Mouse (Mus musculus): ENCODE measurements around the gene Wipi2. TPM values are rescaled to one million over a fixed set of nuclear protein-coding genes. Genes with fewer than 3 reads are reported as not detected.

Wipi2 gene
- polyA plus RNA-seq, 1 experiment from 2014 or later: 52.7 TPM

DNA sequence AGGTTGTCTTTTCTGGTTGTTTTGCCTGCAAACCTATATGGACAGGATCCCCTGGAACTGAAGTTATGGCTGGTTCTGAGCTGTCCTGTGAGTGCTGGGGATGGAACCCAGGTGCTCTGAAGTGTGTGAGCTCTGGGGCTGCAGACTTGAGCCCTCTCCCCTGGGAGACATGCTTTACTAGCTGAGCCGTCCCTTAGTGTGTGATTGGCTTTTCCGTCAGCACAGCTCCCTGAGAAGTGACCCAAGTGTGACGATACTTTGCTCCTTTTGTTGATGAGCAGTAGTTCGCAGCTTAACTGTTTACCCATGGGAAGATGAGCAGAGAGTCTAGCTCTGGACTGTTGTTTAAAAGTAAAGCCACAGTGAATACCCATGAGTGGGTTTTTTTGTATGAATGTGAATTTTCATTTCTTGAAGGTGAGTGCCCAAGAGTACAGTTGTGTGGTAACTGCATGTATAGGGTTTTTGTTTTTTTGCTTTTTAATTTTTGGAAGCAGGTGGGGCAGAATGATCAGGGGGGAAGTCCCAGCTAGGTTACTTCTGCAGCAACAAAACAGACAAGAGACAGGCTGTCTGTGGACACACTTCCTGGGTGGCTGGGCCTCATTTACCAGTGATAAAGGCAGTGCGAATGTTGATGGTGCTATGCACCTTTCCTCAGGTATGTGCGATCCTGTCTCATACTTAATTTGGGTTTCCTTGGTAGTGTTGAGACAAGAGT, 14.0 kb downstream of the Wipi2 start:
- 0 out of 2 replicates have a peak, but pooled peaks cover 14% of the 10 kb centered on the region for H3K36me3 ChIP-seq (ENCODE audit: control insufficient read depth, insufficient read depth, low read length)
- no peaks in the 10 kb centered on the region for H3K9me3 ChIP-seq (ENCODE audit: control insufficient read depth, low read length)
- no peaks in the 10 kb centered on the region for H3K27me3 ChIP-seq (replicated peaks; ENCODE audit: control insufficient read depth, insufficient read depth, low read length)
- no peak overlapping the region for H3K4me2 ChIP-seq
- DNase-seq (ENCODE audit: low spot score): no peak
- ATAC-seq (replicated peaks; ENCODE audit: low FRiP score): no peak
- no peak overlapping the region for H3K9ac ChIP-seq (ENCODE audit: low read depth, low read length)
- H3K4me1 ChIP-seq (replicated peaks; ENCODE audit: control insufficient read depth, insufficient read depth, low read length): no peaks in the 10 kb centered on the region; the same call in none of the 2 replicates
- WGBS: 88% methylated on average over 6 of the region's 6 CpGs
- H3K4me3 ChIP-seq (ENCODE audit: low read depth, low read length): no peak overlapping the region
- no peak overlapping the region for H3K27ac ChIP-seq (ENCODE audit: low read depth, low read length)

DNA sequence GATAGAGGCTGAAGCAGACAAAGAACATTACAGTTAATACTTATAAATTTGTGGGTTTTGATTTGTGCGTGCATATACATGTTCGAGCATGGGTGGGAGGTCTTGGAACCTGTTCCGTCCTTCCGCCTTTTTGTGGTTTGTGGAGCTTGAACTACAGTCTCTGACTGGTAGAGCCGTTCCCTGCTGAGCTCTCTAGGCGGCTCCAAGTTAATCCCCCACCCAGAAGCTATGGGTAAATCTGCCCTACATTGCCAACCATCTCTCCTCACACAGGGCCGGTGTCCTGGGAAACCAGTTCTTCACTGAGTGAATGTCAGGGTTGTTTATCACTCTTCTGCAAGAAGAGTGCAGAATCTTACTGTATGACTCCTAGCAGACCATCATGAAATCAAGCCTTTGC, 20.7 kb downstream of the Wipi2 start:
- 0 out of 2 replicates have a peak, but pooled peaks cover 7% of the 10 kb centered on the region for H3K36me3 ChIP-seq (ENCODE audit: control insufficient read depth, insufficient read depth, low read length)
- H3K4me2 ChIP-seq: peak overlapping the region; percentile 0
- WGBS: 80% methylated on average over 7 of the region's 7 CpGs
- peak overlapping the region; percentile 2; the same call in 1 of the 2 replicates for H3K27ac ChIP-seq (ENCODE audit: low read depth, low read length)
- H3K9ac ChIP-seq (ENCODE audit: low read depth, low read length): no peak overlapping the region
- ATAC-seq (replicated peaks; ENCODE audit: low FRiP score) (no peak; the same call in 1 of the 2 replicates), DNase-seq (ENCODE audit: low spot score) (no peak)
- H3K9me3 ChIP-seq (ENCODE audit: control insufficient read depth, low read length): no peaks in the 10 kb centered on the region
- H3K4me3 ChIP-seq (ENCODE audit: low read depth, low read length): no peak overlapping the region
- peaks cover 48% of the 10 kb centered on the region for H3K4me1 ChIP-seq (replicated peaks; ENCODE audit: control insufficient read depth, insufficient read depth, low read length)
- no peaks in the 10 kb centered on the region for H3K27me3 ChIP-seq (replicated peaks; ENCODE audit: control insufficient read depth, insufficient read depth, low read length)

DNA sequence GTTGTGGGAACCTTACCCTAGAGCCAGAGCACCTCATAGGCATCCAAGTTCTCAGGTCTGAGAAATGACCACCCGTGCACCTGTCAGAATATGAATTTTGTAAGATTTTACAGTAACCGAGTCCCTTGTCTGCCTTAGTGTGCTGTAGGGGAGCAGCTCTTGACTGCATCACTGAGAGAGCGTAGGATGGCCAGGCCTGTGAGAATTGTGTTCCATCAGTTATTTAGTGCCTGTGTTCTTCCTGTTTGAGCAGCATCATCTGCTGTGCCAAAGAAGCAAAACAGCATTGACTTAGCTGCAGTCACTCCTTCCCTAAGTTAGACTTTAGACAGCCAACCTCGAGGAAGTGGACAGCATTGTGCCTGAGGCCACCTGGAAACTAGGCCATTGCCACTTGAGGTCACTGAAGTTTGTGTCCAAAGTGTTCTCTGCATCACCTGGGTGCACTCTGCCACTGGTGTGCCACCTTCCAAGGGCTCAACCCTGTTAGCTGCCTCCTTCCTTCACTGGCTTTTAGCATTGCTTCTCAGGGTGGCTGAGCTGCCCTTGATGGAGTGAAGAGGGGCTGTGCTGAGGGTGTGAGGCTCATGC, 22.1 kb downstream of the Wipi2 start:
- Histone ChIP-seq H3K27ac (ENCODE audit: low read depth, low read length) (peak overlapping the region; percentile 94), H3K4me3 (ENCODE audit: low read depth, low read length) (no peak overlapping the region), H3K27me3 (replicated peaks; ENCODE audit: control insufficient read depth, insufficient read depth, low read length) (no peaks in the 10 kb centered on the region), H3K4me1 (replicated peaks; ENCODE audit: control insufficient read depth, insufficient read depth, low read length) (peaks cover 48% of the 10 kb centered on the region), H3K4me2 (peak overlapping the region; percentile 55), H3K9me3 (ENCODE audit: control insufficient read depth, low read length) (no peaks in the 10 kb centered on the region), H3K9ac (ENCODE audit: low read depth, low read length) (peak overlapping the region; percentile 53), H3K36me3 (ENCODE audit: control insufficient read depth, insufficient read depth, low read length) (0 out of 2 replicates have a peak, but pooled peaks cover 5% of the 10 kb centered on the region)
- DNase-seq (ENCODE audit: low spot score): no peak
- ATAC-seq (replicated peaks; ENCODE audit: low FRiP score): no peak
- 84% methylated on average over 4 of the region's 4 CpGs for WGBS

DNA sequence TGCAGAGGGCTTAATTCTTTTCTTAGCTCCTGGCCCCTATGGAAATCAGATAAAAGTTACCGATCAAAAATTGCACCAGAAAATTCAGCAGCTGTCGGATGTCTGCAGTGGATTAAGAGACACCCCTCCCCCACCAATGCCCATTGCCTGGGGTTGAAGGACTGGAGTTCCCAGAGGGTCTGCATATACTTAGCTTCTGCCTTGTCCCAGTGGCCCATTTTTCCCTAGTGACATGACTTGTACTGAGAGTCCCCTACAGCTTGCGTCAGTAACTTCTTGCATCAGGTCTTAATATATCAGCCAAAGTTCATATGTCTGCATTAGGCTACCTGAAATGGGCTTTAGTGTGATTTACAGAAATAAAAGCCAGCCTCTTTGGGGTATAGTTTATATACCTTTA, 22.9 kb downstream of the Wipi2 start:
- DNase-seq (ENCODE audit: low spot score): no peak

DNA sequence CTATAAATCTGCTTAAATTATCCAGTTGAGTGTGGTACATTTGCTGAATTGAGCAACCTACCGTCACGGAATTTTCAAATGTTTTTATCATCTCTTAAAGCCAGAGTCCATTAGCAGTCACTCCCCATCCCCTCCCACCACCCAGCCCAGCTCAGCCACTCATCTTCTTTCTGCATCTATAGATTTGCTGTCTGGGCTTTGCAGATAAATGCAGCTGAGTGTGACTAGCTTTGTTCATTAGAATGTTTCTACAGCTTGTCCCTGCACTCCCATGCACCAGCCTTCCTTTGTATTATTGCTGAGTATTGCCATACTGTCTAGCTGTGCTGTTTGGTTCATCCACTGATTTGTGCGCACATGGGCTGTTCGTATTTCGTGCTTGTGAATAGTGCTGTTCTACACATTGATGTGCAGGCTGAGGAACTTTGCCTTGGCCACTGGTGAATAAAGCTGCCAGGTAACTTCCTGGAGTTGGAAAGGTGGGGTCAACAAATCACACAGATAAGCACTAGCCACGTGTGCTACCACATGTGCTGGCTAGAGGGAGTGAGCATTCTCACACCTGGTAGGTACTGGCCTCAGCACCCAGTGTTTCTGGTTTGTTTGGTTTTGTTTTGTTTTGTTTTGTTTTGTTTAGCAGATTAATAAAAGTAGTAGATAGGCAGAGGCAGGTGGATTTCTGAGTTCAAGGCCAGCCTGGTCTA, 23.4 kb downstream of the Wipi2 start:
- Histone ChIP-seq H3K4me3 (ENCODE audit: low read depth, low read length) (0 out of 2 replicates have a peak overlapping the region, but pooled peaks have one; percentile 6), H3K27me3 (replicated peaks; ENCODE audit: control insufficient read depth, insufficient read depth, low read length) (no peaks in the 10 kb centered on the region), H3K36me3 (ENCODE audit: control insufficient read depth, insufficient read depth, low read length) (peaks cover 2% of the 10 kb centered on the region; the same call in 1 of the 2 replicates), H3K9ac (ENCODE audit: low read depth, low read length) (no peak overlapping the region; the same call in 1 of the 2 replicates), H3K27ac (ENCODE audit: low read depth, low read length) (peak overlapping the region; percentile 94), H3K4me1 (replicated peaks; ENCODE audit: control insufficient read depth, insufficient read depth, low read length) (peaks cover 48% of the 10 kb centered on the region), H3K4me2 (peak overlapping the region; percentile 55), H3K9me3 (ENCODE audit: control insufficient read depth, low read length) (no peaks in the 10 kb centered on the region)
- ATAC-seq (replicated peaks; ENCODE audit: low FRiP score) (peak; percentile 93), DNase-seq (ENCODE audit: low spot score) (peak; percentile 41)
- WGBS: 55% methylated on average over 6 of the region's 6 CpGs

More for the DNA sequence above, 22.9 kb downstream of the Wipi2 start:
- H3K27ac ChIP-seq (ENCODE audit: low read depth, low read length): peak overlapping the region; percentile 94
- ATAC-seq (replicated peaks; ENCODE audit: low FRiP score): peak; percentile 48
- peaks cover 48% of the 10 kb centered on the region for H3K4me1 ChIP-seq (replicated peaks; ENCODE audit: control insufficient read depth, insufficient read depth, low read length)
- H3K36me3 ChIP-seq (ENCODE audit: control insufficient read depth, insufficient read depth, low read length): peaks cover 2% of the 10 kb centered on the region; the same call in 1 of the 2 replicates
- 0 out of 2 replicates have a peak overlapping the region, but pooled peaks have one; percentile 6 for H3K4me3 ChIP-seq (ENCODE audit: low read depth, low read length)
- H3K4me2 ChIP-seq: peak overlapping the region; percentile 55
- WGBS: 40% methylated on average over 3 of the region's 3 CpGs
- no peaks in the 10 kb centered on the region for H3K27me3 ChIP-seq (replicated peaks; ENCODE audit: control insufficient read depth, insufficient read depth, low read length)
- peak overlapping the region; percentile 53 for H3K9ac ChIP-seq (ENCODE audit: low read depth, low read length)
- H3K9me3 ChIP-seq (ENCODE audit: control insufficient read depth, low read length): no peaks in the 10 kb centered on the region

DNA sequence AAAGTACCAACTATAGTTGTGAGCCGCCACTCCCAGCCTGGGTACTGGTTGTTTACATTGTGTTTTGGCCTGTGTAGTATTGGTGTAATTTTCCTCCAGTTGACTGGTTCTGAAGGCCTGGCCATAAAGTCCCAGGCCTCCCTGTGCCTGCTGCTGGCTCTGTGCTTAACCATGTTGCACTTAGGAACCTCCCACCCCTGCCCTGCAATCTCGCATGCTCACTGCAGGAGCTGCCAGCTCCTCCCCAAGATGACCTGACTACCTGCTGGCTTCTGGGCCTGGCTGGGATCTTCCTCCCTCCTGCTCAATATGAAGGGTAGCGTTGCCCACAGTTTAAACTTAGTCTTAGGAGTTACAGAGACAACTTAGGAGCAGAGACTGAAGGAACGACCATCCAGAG, 24.8 kb downstream of the Wipi2 start:
- no peaks in the 10 kb centered on the region for H3K9me3 ChIP-seq (ENCODE audit: control insufficient read depth, low read length)
- peak overlapping the region; percentile 90; the same call in 1 of the 2 replicates for H3K27ac ChIP-seq (ENCODE audit: low read depth, low read length)
- peaks cover 6% of the 10 kb centered on the region for H3K36me3 ChIP-seq (ENCODE audit: control insufficient read depth, insufficient read depth, low read length)
- no peak overlapping the region for H3K4me2 ChIP-seq
- WGBS: 74% methylated on average over 4 of the region's 4 CpGs
- peak overlapping the region; percentile 52 for H3K9ac ChIP-seq (ENCODE audit: low read depth, low read length)
- peaks cover 47% of the 10 kb centered on the region for H3K4me1 ChIP-seq (replicated peaks; ENCODE audit: control insufficient read depth, insufficient read depth, low read length)
- no peak for DNase-seq (ENCODE audit: low spot score)
- no peak overlapping the region for H3K4me3 ChIP-seq (ENCODE audit: low read depth, low read length)
- no peak for ATAC-seq (replicated peaks; ENCODE audit: low FRiP score)
- no peaks in the 10 kb centered on the region for H3K27me3 ChIP-seq (replicated peaks; ENCODE audit: control insufficient read depth, insufficient read depth, low read length)

DNA sequence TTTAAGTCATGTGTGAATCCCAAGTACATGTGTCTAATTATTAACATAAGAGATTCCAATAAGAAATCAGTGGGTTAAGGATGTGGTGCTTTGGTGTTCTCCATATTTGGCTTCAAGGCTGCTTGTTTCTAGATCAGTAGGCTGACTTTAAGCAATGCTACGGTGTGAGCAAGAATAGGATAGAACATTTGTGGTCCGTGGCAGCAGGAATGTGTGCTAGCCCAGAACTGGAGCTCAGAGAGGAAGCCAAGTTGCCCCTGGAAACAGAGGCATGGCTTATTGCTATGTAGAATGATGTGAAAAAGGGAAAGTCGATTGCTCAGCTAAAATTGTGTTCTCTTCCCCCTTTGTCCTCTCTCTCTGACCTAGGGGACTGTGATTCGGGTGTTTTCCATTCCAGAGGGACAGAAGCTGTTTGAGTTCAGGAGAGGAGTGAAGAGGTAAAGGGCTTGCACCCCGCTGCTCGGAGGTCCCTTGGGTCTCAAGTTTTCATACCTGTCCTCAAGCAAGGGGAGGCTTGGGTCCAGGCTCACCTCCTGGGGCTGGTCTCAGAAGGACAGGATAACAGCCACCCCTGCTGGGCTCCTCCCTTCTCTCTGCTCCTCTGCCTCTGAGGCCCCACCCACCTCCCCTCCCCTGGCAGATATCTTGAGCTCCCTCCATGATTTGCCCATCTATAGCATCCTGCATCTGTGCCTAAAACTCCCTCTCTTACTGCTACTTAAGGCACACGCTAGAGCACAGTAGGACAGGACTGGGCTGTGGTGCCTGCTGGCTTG, 33.3 kb downstream of the Wipi2 start:
- Histone ChIP-seq H3K9me3 (ENCODE audit: control insufficient read depth, low read length) (no peaks in the 10 kb centered on the region), H3K27ac (ENCODE audit: low read depth, low read length) (no peak overlapping the region), H3K4me3 (ENCODE audit: low read depth, low read length) (no peak overlapping the region), H3K9ac (ENCODE audit: low read depth, low read length) (no peak overlapping the region), H3K27me3 (replicated peaks; ENCODE audit: control insufficient read depth, insufficient read depth, low read length) (no peaks in the 10 kb centered on the region), H3K36me3 (ENCODE audit: control insufficient read depth, insufficient read depth, low read length) (peaks cover 56% of the 10 kb centered on the region), H3K4me1 (replicated peaks; ENCODE audit: control insufficient read depth, insufficient read depth, low read length) (no peaks in the 10 kb centered on the region), H3K4me2 (no peak overlapping the region)
- ATAC-seq (replicated peaks; ENCODE audit: low FRiP score) (0 out of 2 replicates have a peak, but pooled peaks have one; percentile 53), DNase-seq (ENCODE audit: low spot score) (no peak)
- 95% methylated on average over 7 of the region's 7 CpGs for WGBS

DNA sequence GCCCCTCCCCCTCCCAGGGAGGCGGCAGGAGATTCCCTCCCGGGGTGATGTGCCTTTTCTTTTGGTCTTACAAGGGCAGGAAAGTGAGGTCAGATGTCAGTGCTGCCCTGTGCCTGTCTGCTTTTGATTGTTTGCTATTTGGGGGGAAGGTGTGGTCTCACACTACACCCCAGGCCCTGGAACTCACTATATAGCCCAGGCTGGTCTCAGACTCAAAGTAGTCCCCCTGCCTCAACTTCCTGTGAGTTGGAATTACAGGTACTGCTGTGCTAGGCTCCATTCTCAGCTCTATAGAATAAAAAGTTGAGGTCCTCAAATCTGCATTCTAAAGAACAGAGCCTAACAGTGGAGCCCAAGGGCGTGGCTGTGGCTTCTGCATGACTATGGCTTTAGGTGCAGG, 40.4 kb downstream of the Wipi2 start:
- H3K36me3 ChIP-seq (ENCODE audit: control insufficient read depth, insufficient read depth, low read length): peaks cover 52% of the 10 kb centered on the region

More for the DNA sequence above, 40.4 kb downstream of the Wipi2 start:
- DNase-seq (ENCODE audit: low spot score): no peak
- ATAC-seq (replicated peaks; ENCODE audit: low FRiP score): no peak
- no peak overlapping the region for H3K9ac ChIP-seq (ENCODE audit: low read depth, low read length)
- no peak overlapping the region for H3K27ac ChIP-seq (ENCODE audit: low read depth, low read length)
- WGBS: 66% methylated on average over 3 of the region's 3 CpGs
- no peaks in the 10 kb centered on the region for H3K4me1 ChIP-seq (replicated peaks; ENCODE audit: control insufficient read depth, insufficient read depth, low read length)
- H3K27me3 ChIP-seq (replicated peaks; ENCODE audit: control insufficient read depth, insufficient read depth, low read length): no peaks in the 10 kb centered on the region
- no peak overlapping the region for H3K4me3 ChIP-seq (ENCODE audit: low read depth, low read length)
- no peak overlapping the region for H3K4me2 ChIP-seq
- H3K9me3 ChIP-seq (ENCODE audit: control insufficient read depth, low read length): no peaks in the 10 kb centered on the region
